Mouse (Mus musculus) gastrocnemius, adult 2 months (tissue): ENCODE measurements around the gene Pln. TPM values are rescaled to one million over a fixed set of nuclear protein-coding genes. Genes with fewer than 3 reads are reported as not detected.
A peak's percentile ranks its signal among the peaks of the same experiment; 100 is the strongest.

Experiments
- DNase-seq: peaks from one replicate; pipeline ENCODE4 v3.0.0; 2022
- H3K27ac ChIP-seq: fragments of 200-600 bp; 2 replicates; pipeline ENCODE4 v1.8.1; 2022; ENCODE audit warnings: mild to moderate bottlenecking
- H3K4me3 ChIP-seq: fragments of 200-600 bp; 2 replicates; pipeline ENCODE4 v1.8.1; 2022; ENCODE audit warnings: mild to moderate bottlenecking, moderate library complexity
- CTCF ChIP-seq: fragments of 200-600 bp; IDR thresholded peaks from 2 replicates; pipeline ENCODE4 v1.8.1; 2022; ENCODE audit warnings: antibody characterized with exemption, mild to moderate bottlenecking, moderate library complexity
- intact Hi-C: fragments of 180-260 bp; cut with DNase I; formaldehyde crosslinking; loops from one replicate; pipeline ENCODE4 v1.15.1; 2025
- long read RNA-seq, 2 experiments: library from polyadenylated mRNA; stranded (forward); transcript quantifications; one replicate each; pipeline ENCODE4 v2.0.0; 2021
- total RNA-seq, 2 experiments: library from RNA; stranded (reverse); gene quantifications; 2 replicates each; pipeline ENCODE4 v1.2.3; 2021

The Pln gene
- total RNA-seq = 10 to 100 TPM in 1 of 2 experiments, 1 to 10 TPM in 1; 7.6 to 25.9 TPM
- long read RNA-seq, experiment 1, partial matches to known transcripts = 0 of 22 reads
- long read RNA-seq, experiment 1, other reads (novel, unspliced or antisense) = 15 of 22 reads
- long read RNA-seq, experiment 2, transcript Pln-201 (2 exons, 2,334 nt) = major isoform, 18 of 76 reads
- long read RNA-seq, experiment 2, partial matches to known transcripts = 0 of 76 reads
- long read RNA-seq, experiment 2, other reads (novel, unspliced or antisense) = 54 of 76 reads

- DNase-seq = no peak
- Histone ChIP-seq H3K4me3 (peak within 1 kb of the TSS; percentile 17), H3K27ac (peak within 1 kb of the TSS; percentile 51)
- intact Hi-C loops = no loop called here
- TF ChIP-seq CTCF = no peak
Observed at GRCm38 (mm10) chr10:53337162-53337923, at the start of gene Pln. TSS of gene Pln (plus strand) at chr10:53337667.

GRCm38 (mm10) chr10:53305867-53306266 is 31.6 kb upstream of the Pln start:
- Histone ChIP-seq H3K27ac (0 out of 2 replicates have a peak overlapping the region, but pooled peaks have one; percentile 3), H3K4me3 (no peak overlapping the region)
- intact Hi-C loops = loop anchor here (10.0 kb wide), 1 partner anchor 191 kb away; no protein-coding TSS in a partner anchor
- DNase-seq = no peak
- peak; percentile 37; the same call in 1 of the 2 replicates for TF ChIP-seq CTCF

GRCm38 (mm10) chr10:53306674-53307073 is 30.8 kb upstream of the Pln start:
- intact Hi-C loops = loop anchor here (10.0 kb wide), 1 partner anchor 192 kb away; no protein-coding TSS in a partner anchor
- DNase-seq = no peak
- no peak for TF ChIP-seq CTCF
- no peak overlapping the region for H3K27ac ChIP-seq
- H3K4me3 ChIP-seq = no peak overlapping the region

- no peak for TF ChIP-seq CTCF
- DNase-seq = no peak
- H3K27ac ChIP-seq = peak overlapping the region; percentile 77
- H3K4me3 ChIP-seq = no peak overlapping the region
- intact Hi-C loops = no loop called here
Observed at GRCm38 (mm10) chr10:53323367-53323766, 14.1 kb upstream of the Pln start.

GRCm38 (mm10) chr10:53324663-53325062 is 12.8 kb upstream of the Pln start:
- Histone ChIP-seq H3K27ac (peak overlapping the region; percentile 77), H3K4me3 (peak overlapping the region; percentile 32)
- DNase-seq = no peak
- intact Hi-C loops = no loop called here
- no peak for TF ChIP-seq CTCF

- TF ChIP-seq CTCF = no peak
- intact Hi-C loops = no loop called here
- no peak overlapping the region for H3K4me3 ChIP-seq
- no peak for DNase-seq
- H3K27ac ChIP-seq = peak overlapping the region; percentile 77
Observed at GRCm38 (mm10) chr10:53326367-53326766, 11.1 kb upstream of the Pln start.

GRCm38 (mm10) chr10:53329257-53329656 is 8.2 kb upstream of the Pln start:
- no peak overlapping the region for H3K4me3 ChIP-seq

GRCm38 (mm10) chr10:53332752-53333151 is 4.7 kb upstream of the Pln start:
- no peak overlapping the region for H3K4me3 ChIP-seq
- TF ChIP-seq CTCF = no peak
- H3K27ac ChIP-seq = peak overlapping the region; percentile 67
- DNase-seq = no peak
- intact Hi-C loops = no loop called here

More at GRCm38 (mm10) chr10:53329257-53329656, 8.2 kb upstream of the Pln start:
- intact Hi-C loops = no loop called here
- H3K27ac ChIP-seq = peak overlapping the region; percentile 48; the same call in 1 of the 2 replicates
- TF ChIP-seq CTCF = no peak
- no peak for DNase-seq

GRCm38 (mm10) chr10:53335266-53335665 is 2.2 kb upstream of the Pln start:
- no peak for TF ChIP-seq CTCF
- peak overlapping the region; percentile 3; the same call in 1 of the 2 replicates for H3K27ac ChIP-seq
- no peak for DNase-seq
- H3K4me3 ChIP-seq = no peak overlapping the region
- intact Hi-C loops = no loop called here

- DNase-seq = no peak
- intact Hi-C loops = no loop called here
- Histone ChIP-seq H3K27ac (peak overlapping the region; percentile 3; the same call in 1 of the 2 replicates), H3K4me3 (no peak overlapping the region)
- no peak for TF ChIP-seq CTCF
Observed at GRCm38 (mm10) chr10:53335974-53336373, 1.5 kb upstream of the Pln start.

- intact Hi-C loops = no loop called here
- peak overlapping the region; percentile 24; the same call in 1 of the 2 replicates for H3K27ac ChIP-seq
- DNase-seq = no peak
- no peak for TF ChIP-seq CTCF
- peak overlapping the region; percentile 17; the same call in 1 of the 2 replicates for H3K4me3 ChIP-seq
Observed at GRCm38 (mm10) chr10:53339045-53339444, 1.6 kb downstream of the Pln start.

GRCm38 (mm10) chr10:53341288-53341965 is 4.0 kb downstream of the Pln start:
- Histone ChIP-seq H3K4me3 (no peak overlapping the region), H3K27ac (no peak overlapping the region; the same call in 1 of the 2 replicates)
- intact Hi-C loops = loop anchor here (2.0 to 10.0 kb wide), 2 partner anchors 227 to 253 kb away; partner anchors contain the start of gene Asf1a
- peak; percentile 75 for TF ChIP-seq CTCF
- no peak for DNase-seq
